Mouse (Mus musculus) myocyte (in vitro differentiated cells): ENCODE data around the gene Smpd3.

Experiments used
- CEBPB ChIP-seq: IDR thresholded peaks from 2 replicates; pipeline ENCODE4 v1.6.1; 2011; ENCODE audit warnings: mild to moderate bottlenecking, moderate library complexity; ENCODE audit not compliant: poor library complexity, insufficient read depth, severe bottlenecking
- MAX ChIP-seq: IDR thresholded peaks from one replicate; pipeline ENCODE4 v1.6.1; 2011; ENCODE audit warnings: low read depth, mild to moderate bottlenecking, control low read depth
- MYOD1 ChIP-seq, 3 experiments: IDR thresholded peaks; one replicate each; pipeline ENCODE4 v1.6.1; 2011; ENCODE audit warnings: control low read depth in 2 of 3, low read depth in 2 of 3, mild to moderate bottlenecking in 2 of 3, moderate library complexity in 1 of 3; ENCODE audit not compliant: insufficient read length in 2 of 3, control insufficient read depth in 1 of 3
- MYOG ChIP-seq, 3 experiments: IDR thresholded peaks; one replicate each; pipeline ENCODE4 v1.6.1; 2011; ENCODE audit warnings: control low read depth in 2 of 3, low read depth in 2 of 3, mild to moderate bottlenecking in 2 of 3; ENCODE audit not compliant: insufficient read length in 2 of 3, control insufficient read depth in 1 of 3, insufficient read depth in 1 of 3
- POLR2A ChIP-seq: IDR thresholded peaks from one replicate; pipeline ENCODE4 v1.6.1; 2011; ENCODE audit warnings: low read depth, mild to moderate bottlenecking, control low read depth, moderate library complexity; ENCODE audit not compliant: insufficient read length
- POLR2AphosphoS2 ChIP-seq: IDR thresholded peaks from one replicate; pipeline ENCODE4 v1.6.1; 2011; ENCODE audit warnings: low read depth, control low read depth; ENCODE audit not compliant: insufficient read length
- REST ChIP-seq: IDR thresholded peaks from one replicate; pipeline ENCODE4 v1.6.1; 2011; ENCODE audit warnings: mild to moderate bottlenecking, control low read depth, moderate library complexity; ENCODE audit not compliant: insufficient read depth, insufficient read length
- TCF12 ChIP-seq: IDR thresholded peaks from one replicate; pipeline ENCODE4 v1.6.1; 2011; ENCODE audit warnings: mild to moderate bottlenecking, control low read depth; ENCODE audit not compliant: poor library complexity, insufficient read depth, severe bottlenecking

GRCm38 (mm10) chr8:106210035-106210731, 127.6 kb downstream of the Smpd3 start:
- TF ChIP-seq MYOD1 (IDR thresholded peaks at IDR 0.05; ENCODE audit: control insufficient read depth in 1 of 3, insufficient read length in 2 of 3, low read depth in 2 of 3) (no peak), CEBPB (no peak), MAX (no peak), POLR2A (no peak), REST (no peak), MYOG (IDR thresholded peaks at IDR 0.05; ENCODE audit: control insufficient read depth in 1 of 3, insufficient read depth in 1 of 3, insufficient read length in 2 of 3, low read depth in 2 of 3) (no peak), POLR2AphosphoS2 (no peak), TCF12 (no peak)
